Mouse (Mus musculus): ENCODE data around the gene Cars2. TPM values are rescaled to one million over a fixed set of nuclear protein-coding genes. Genes with fewer than 3 reads are reported as not detected.

The Cars2 gene
- total and polyA plus RNA-seq, 2 experiments: 23.9 to 27.0 TPM

GRCm38 (mm10) chr8:11513247-11513646 is 37.3 kb downstream of the Cars2 start:
- peaks cover 9% of the 10 kb centered on the region; the same call in 1 of the 2 replicates for H3K36me3 ChIP-seq (ENCODE audit: control insufficient read depth, insufficient read depth, low read length)
- H3K9ac ChIP-seq (ENCODE audit: low read depth, low read length): no peak overlapping the region
- TF ChIP-seq POLR2A (IDR thresholded peaks at IDR 0.05; ENCODE audit: extremely low read depth, insufficient read depth, low read length): no peak
- TF ChIP-seq CTCF (IDR thresholded peaks at IDR 0.05; ENCODE audit: low read depth, low read length): no peak
- H3K79me2 ChIP-seq (ENCODE audit: control insufficient read depth, insufficient read depth, low read length): no peaks in the 10 kb centered on the region
- H3K4me1 ChIP-seq (ENCODE audit: control insufficient read depth, insufficient read depth, low read length): no peaks in the 10 kb centered on the region
- H3K27ac ChIP-seq (replicated peaks; ENCODE audit: insufficient read depth, low read depth, low read length): no peak overlapping the region
- no peak for DNase-seq (ENCODE audit: extremely low read depth, low read depth, low spot score)
- H3K27me3 ChIP-seq (ENCODE audit: control insufficient read depth, insufficient read depth, low read length): no peaks in the 10 kb centered on the region
- H3K4me3 ChIP-seq (ENCODE audit: insufficient read depth, low read depth, low read length): no peak overlapping the region
- WGBS: 92% methylated on average over 5 of the region's 5 CpGs

GRCm38 (mm10) chr8:11512711-11513110 is 37.9 kb downstream of the Cars2 start:
- H3K4me1 ChIP-seq (ENCODE audit: control insufficient read depth, insufficient read depth, low read length): no peaks in the 10 kb centered on the region
- 90% methylated on average over 9 of the region's 9 CpGs for WGBS
- no peak for DNase-seq (ENCODE audit: extremely low read depth, low read depth, low spot score)
- peaks cover 9% of the 10 kb centered on the region; the same call in 1 of the 2 replicates for H3K36me3 ChIP-seq (ENCODE audit: control insufficient read depth, insufficient read depth, low read length)
- H3K9ac ChIP-seq (ENCODE audit: low read depth, low read length): no peak overlapping the region
- no peaks in the 10 kb centered on the region for H3K79me2 ChIP-seq (ENCODE audit: control insufficient read depth, insufficient read depth, low read length)
- no peak overlapping the region for H3K27ac ChIP-seq (replicated peaks; ENCODE audit: insufficient read depth, low read depth, low read length)
- TF ChIP-seq POLR2A (IDR thresholded peaks at IDR 0.05; ENCODE audit: extremely low read depth, insufficient read depth, low read length): no peak
- no peak for TF ChIP-seq CTCF (IDR thresholded peaks at IDR 0.05; ENCODE audit: low read depth, low read length)
- H3K27me3 ChIP-seq (ENCODE audit: control insufficient read depth, insufficient read depth, low read length): no peaks in the 10 kb centered on the region
- H3K4me3 ChIP-seq (ENCODE audit: insufficient read depth, low read depth, low read length): no peak overlapping the region

- Histone ChIP-seq H3K79me2 (ENCODE audit: control insufficient read depth, insufficient read depth, low read length) (no peaks in the 10 kb centered on the region), H3K4me3 (ENCODE audit: insufficient read depth, low read depth, low read length) (no peak overlapping the region), H3K27ac (replicated peaks; ENCODE audit: insufficient read depth, low read depth, low read length) (no peak overlapping the region), H3K4me1 (ENCODE audit: control insufficient read depth, insufficient read depth, low read length) (no peaks in the 10 kb centered on the region), H3K27me3 (ENCODE audit: control insufficient read depth, insufficient read depth, low read length) (no peaks in the 10 kb centered on the region), H3K36me3 (ENCODE audit: control insufficient read depth, insufficient read depth, low read length) (peaks cover 12% of the 10 kb centered on the region; the same call in 1 of the 2 replicates), H3K9ac (ENCODE audit: low read depth, low read length) (no peak overlapping the region)
- no peak for DNase-seq (ENCODE audit: extremely low read depth, low read depth, low spot score)
- TF ChIP-seq POLR2A (IDR thresholded peaks at IDR 0.05; ENCODE audit: extremely low read depth, insufficient read depth, low read length) (no peak), CTCF (IDR thresholded peaks at IDR 0.05; ENCODE audit: low read depth, low read length) (no peak)
- WGBS: 97% methylated on average over 5 of the region's 5 CpGs
These were observed 39.6 kb downstream of the Cars2 start for GRCm38 (mm10) chr8:11510971-11511370.

GRCm38 (mm10) chr8:11508880-11509279 is 41.7 kb downstream of the Cars2 start:
- Histone ChIP-seq H3K4me3 (ENCODE audit: insufficient read depth, low read depth, low read length) (no peak overlapping the region), H3K4me1 (ENCODE audit: control insufficient read depth, insufficient read depth, low read length) (no peaks in the 10 kb centered on the region), H3K36me3 (ENCODE audit: control insufficient read depth, insufficient read depth, low read length) (peaks cover 15% of the 10 kb centered on the region), H3K79me2 (ENCODE audit: control insufficient read depth, insufficient read depth, low read length) (no peaks in the 10 kb centered on the region), H3K27ac (replicated peaks; ENCODE audit: insufficient read depth, low read depth, low read length) (no peak overlapping the region), H3K27me3 (ENCODE audit: control insufficient read depth, insufficient read depth, low read length) (no peaks in the 10 kb centered on the region), H3K9ac (ENCODE audit: low read depth, low read length) (no peak overlapping the region)
- no peak for DNase-seq (ENCODE audit: extremely low read depth, low read depth, low spot score)
- 89% methylated on average over 10 of the region's 10 CpGs for WGBS
- TF ChIP-seq POLR2A (IDR thresholded peaks at IDR 0.05; ENCODE audit: extremely low read depth, insufficient read depth, low read length): no peak
- TF ChIP-seq CTCF (IDR thresholded peaks at IDR 0.05; ENCODE audit: low read depth, low read length): no peak

GRCm38 (mm10) chr8:11506802-11507201 is 43.8 kb downstream of the Cars2 start:
- Histone ChIP-seq H3K27ac (replicated peaks; ENCODE audit: insufficient read depth, low read depth, low read length) (no peak overlapping the region), H3K9ac (ENCODE audit: low read depth, low read length) (no peak overlapping the region), H3K79me2 (ENCODE audit: control insufficient read depth, insufficient read depth, low read length) (no peaks in the 10 kb centered on the region), H3K4me1 (ENCODE audit: control insufficient read depth, insufficient read depth, low read length) (no peaks in the 10 kb centered on the region), H3K4me3 (ENCODE audit: insufficient read depth, low read depth, low read length) (no peak overlapping the region), H3K36me3 (ENCODE audit: control insufficient read depth, insufficient read depth, low read length) (peaks cover 17% of the 10 kb centered on the region), H3K27me3 (ENCODE audit: control insufficient read depth, insufficient read depth, low read length) (no peaks in the 10 kb centered on the region)
- DNase-seq (ENCODE audit: extremely low read depth, low read depth, low spot score): no peak
- TF ChIP-seq POLR2A (IDR thresholded peaks at IDR 0.05; ENCODE audit: extremely low read depth, insufficient read depth, low read length): no peak
- TF ChIP-seq CTCF (IDR thresholded peaks at IDR 0.05; ENCODE audit: low read depth, low read length): peak; percentile 70
- 86% methylated on average over 6 of the region's 6 CpGs for WGBS

- H3K4me1 ChIP-seq (ENCODE audit: control insufficient read depth, insufficient read depth, low read length): no peaks in the 10 kb centered on the region
- H3K27ac ChIP-seq (replicated peaks; ENCODE audit: insufficient read depth, low read depth, low read length): no peak overlapping the region
- 89% methylated on average over 14 of the region's 14 CpGs for WGBS
- no peaks in the 10 kb centered on the region for H3K27me3 ChIP-seq (ENCODE audit: control insufficient read depth, insufficient read depth, low read length)
- H3K36me3 ChIP-seq (ENCODE audit: control insufficient read depth, insufficient read depth, low read length): peaks cover 15% of the 10 kb centered on the region
- H3K79me2 ChIP-seq (ENCODE audit: control insufficient read depth, insufficient read depth, low read length): no peaks in the 10 kb centered on the region; the same call in 1 of the 2 replicates
- no peak overlapping the region for H3K4me3 ChIP-seq (ENCODE audit: insufficient read depth, low read depth, low read length)
- TF ChIP-seq CTCF (IDR thresholded peaks at IDR 0.05; ENCODE audit: low read depth, low read length): no peak
- TF ChIP-seq POLR2A (IDR thresholded peaks at IDR 0.05; ENCODE audit: extremely low read depth, insufficient read depth, low read length): no peak
- no peak for DNase-seq (ENCODE audit: extremely low read depth, low read depth, low spot score)
- no peak overlapping the region for H3K9ac ChIP-seq (ENCODE audit: low read depth, low read length)
These were observed 44.5 kb downstream of the Cars2 start for GRCm38 (mm10) chr8:11506074-11506473.
